Mouse (Mus musculus) forebrain, postnatal 0 days (tissue): ENCODE data around the gene Cep41. TPM values are rescaled to one million over a fixed set of nuclear protein-coding genes. Genes with fewer than 3 reads are reported as not detected.

ENCODE experiments used
- ATAC-seq: fragments of 200-750 bp; cut with Nextera tagmentation; 2 replicates; pipeline ENCODE4 v1.8.0; 2017; ENCODE audit warnings: mild to moderate bottlenecking, moderate library complexity
- DNase-seq: peaks from one replicate; pipeline ENCODE4 v3.0.0-alpha.2; 2015
- H3K27ac ChIP-seq: fragments of 300-500 bp; sonication (generic); 2 replicates; pipeline ENCODE4 v1.5.1; 2014; ENCODE audit warnings: low read depth, mild to moderate bottlenecking, antibody characterized with exemption, low read length, moderate library complexity, mixed read lengths
- H3K27me3 ChIP-seq: fragments of 300-500 bp; sonication (generic); 2 replicates; pipeline ENCODE4 v1.6.1; 2014; ENCODE audit warnings: mild to moderate bottlenecking, low read length, mixed read lengths; ENCODE audit not compliant: insufficient read depth
- H3K36me3 ChIP-seq: fragments of 300-500 bp; sonication (generic); 2 replicates; pipeline ENCODE4 v1.6.1; 2014; ENCODE audit warnings: mild to moderate bottlenecking, moderate library complexity; ENCODE audit not compliant: insufficient read depth
- H3K4me1 ChIP-seq: fragments of 300-500 bp; sonication (generic); 2 replicates; pipeline ENCODE4 v1.6.1; 2014; ENCODE audit warnings: antibody characterized with exemption; ENCODE audit not compliant: insufficient read depth
- H3K4me2 ChIP-seq: fragments of 300-500 bp; sonication (generic); 2 replicates; pipeline ENCODE4 v1.6.1; 2014; ENCODE audit warnings: low read depth, mild to moderate bottlenecking, moderate library complexity
- H3K4me3 ChIP-seq: fragments of 300-500 bp; sonication (generic); 2 replicates; pipeline ENCODE4 v1.5.1; 2014; ENCODE audit warnings: low read depth, low read length, mixed read lengths
- H3K9ac ChIP-seq: fragments of 300-500 bp; sonication (generic); 2 replicates; pipeline ENCODE4 v1.6.1; 2014; ENCODE audit warnings: mild to moderate bottlenecking
- H3K9me3 ChIP-seq: fragments of 300-500 bp; sonication (generic); 2 replicates; pipeline ENCODE4 v1.6.1; 2016; ENCODE audit warnings: low read length
- CTCF ChIP-seq: sonication (generic); IDR thresholded peaks from 2 replicates; pipeline ENCODE4 v1.5.1; 2016; ENCODE audit warnings: antibody characterized with exemption, control low read depth, low read depth
- WGBS: fragments of 180-500 bp; shearing (Covaris S2); extraction: QIAGEN DNeasy Blood & Tissue Kit; methylation state at CpG from one replicate; pipeline ENCODE4 v1.1.7; 2014; 5-methylcytosine and 5-hydroxymethylcytosine counted together
- polyA plus RNA-seq: library from polyadenylated mRNA; unstranded; fragments of >200 nt; fragmentation: Nextera tagmentation; extraction: Ambion mirVana; gene quantifications from 2 replicates; pipeline ENCODE4 v1.2.1, GENCODE M21; 2015
- total RNA-seq: library from RNA; depleted of rRNA; stranded (reverse); fragments of >200 nt; gene quantifications from 2 replicates; pipeline ENCODE4 v1.2.3, GENCODE M21; 2014

Cep41 gene
- total and polyA plus RNA-seq, 2 experiments from 2014 or later, result 10.6 to 14.1 TPM

- no peak within 1 kb of the TSS for H3K9ac ChIP-seq
- H3K4me1 ChIP-seq, result no peaks in the 10 kb centered on the region
- H3K36me3 ChIP-seq, result no peaks in the 10 kb centered on the region
- no peaks in the 10 kb centered on the region for H3K9me3 ChIP-seq
- no peak for TF ChIP-seq CTCF
- peak within 1 kb of the TSS; percentile 1; the same call in 1 of the 2 replicates for H3K27ac ChIP-seq
- no peak for DNase-seq
- no peak within 1 kb of the TSS for H3K4me3 ChIP-seq
- H3K27me3 ChIP-seq, result no peaks in the 10 kb centered on the region
- no peak within 1 kb of the TSS for H3K4me2 ChIP-seq
- 72% methylated on average over 7 of the region's 7 CpGs for WGBS
- ATAC-seq, result no peak
These were observed 29.8 kb upstream of the Cep41 start, which contains the start of gene Mest for GRCm38 (mm10) chr6:30723331-30723730. Gene Mest (plus strand): TSS chr6:30723547.

- H3K36me3 ChIP-seq, result no peaks in the 10 kb centered on the region
- no peaks in the 10 kb centered on the region for H3K27me3 ChIP-seq
- H3K9me3 ChIP-seq, result no peaks in the 10 kb centered on the region
- H3K27ac ChIP-seq, result peak overlapping the region; percentile 1; the same call in 1 of the 2 replicates
- H3K4me2 ChIP-seq, result no peak overlapping the region
- DNase-seq, result peak; percentile 52
- no peaks in the 10 kb centered on the region for H3K4me1 ChIP-seq
- WGBS, result 41% methylated on average over 4 of the region's 4 CpGs
- ATAC-seq, result peak; percentile 93
- no peak for TF ChIP-seq CTCF
- no peak overlapping the region for H3K9ac ChIP-seq
- H3K4me3 ChIP-seq, result no peak overlapping the region
These were observed 29.0 kb upstream of the Cep41 start for GRCm38 (mm10) chr6:30722385-30723164.

- H3K4me3 ChIP-seq, result no peak overlapping the region
- WGBS, result 36% methylated on average over 7 of the region's 7 CpGs
- no peaks in the 10 kb centered on the region for H3K36me3 ChIP-seq
- peak; percentile 73; the same call in 1 of the 2 replicates for ATAC-seq
- no peaks in the 10 kb centered on the region for H3K9me3 ChIP-seq
- no peak overlapping the region for H3K4me2 ChIP-seq
- no peak overlapping the region for H3K27ac ChIP-seq
- no peak for DNase-seq
- no peak for TF ChIP-seq CTCF
- no peak overlapping the region for H3K9ac ChIP-seq
- H3K4me1 ChIP-seq, result peaks cover 6% of the 10 kb centered on the region
- H3K27me3 ChIP-seq, result no peaks in the 10 kb centered on the region
These were observed 23.2 kb upstream of the Cep41 start for GRCm38 (mm10) chr6:30716796-30717195.

GRCm38 (mm10) chr6:30714891-30715471 lies 21.4 kb upstream of the Cep41 start:
- Histone ChIP-seq H3K27ac (no peak overlapping the region), H3K27me3 (no peaks in the 10 kb centered on the region), H3K4me2 (no peak overlapping the region), H3K9me3 (no peaks in the 10 kb centered on the region), H3K4me3 (no peak overlapping the region), H3K36me3 (no peaks in the 10 kb centered on the region), H3K9ac (no peak overlapping the region), H3K4me1 (peaks cover 6% of the 10 kb centered on the region)
- no peak for TF ChIP-seq CTCF
- WGBS, result 61% methylated on average over 5 of the region's 5 CpGs
- no peak for ATAC-seq
- no peak for DNase-seq

- Histone ChIP-seq H3K4me3 (no peak overlapping the region), H3K9me3 (no peaks in the 10 kb centered on the region), H3K4me1 (peaks cover 6% of the 10 kb centered on the region), H3K36me3 (no peaks in the 10 kb centered on the region), H3K27ac (no peak overlapping the region), H3K27me3 (no peaks in the 10 kb centered on the region), H3K4me2 (no peak overlapping the region), H3K9ac (no peak overlapping the region)
- 91% methylated on average over 11 of the region's 11 CpGs for WGBS
- DNase-seq (no peak), ATAC-seq (no peak)
- no peak for TF ChIP-seq CTCF
These were observed 20.3 kb upstream of the Cep41 start for GRCm38 (mm10) chr6:30713896-30714295.

- Histone ChIP-seq H3K9ac (no peak overlapping the region), H3K4me1 (peaks cover 6% of the 10 kb centered on the region), H3K27ac (no peak overlapping the region), H3K4me2 (no peak overlapping the region), H3K27me3 (no peaks in the 10 kb centered on the region), H3K4me3 (no peak overlapping the region), H3K9me3 (no peaks in the 10 kb centered on the region), H3K36me3 (no peaks in the 10 kb centered on the region)
- ATAC-seq, result no peak
- TF ChIP-seq CTCF, result no peak
- no peak for DNase-seq
- WGBS, result 92% methylated on average over 6 of the region's 6 CpGs
These were observed 19.9 kb upstream of the Cep41 start for GRCm38 (mm10) chr6:30713455-30713854.

GRCm38 (mm10) chr6:30712484-30712883 lies 18.9 kb upstream of the Cep41 start:
- no peak overlapping the region for H3K4me2 ChIP-seq
- peaks cover 6% of the 10 kb centered on the region for H3K4me1 ChIP-seq
- no peaks in the 10 kb centered on the region for H3K9me3 ChIP-seq
- no peak for TF ChIP-seq CTCF
- no peak overlapping the region for H3K9ac ChIP-seq
- WGBS, result 66% methylated on average over 7 of the region's 7 CpGs
- H3K4me3 ChIP-seq, result no peak overlapping the region
- no peaks in the 10 kb centered on the region for H3K27me3 ChIP-seq
- no peak overlapping the region for H3K27ac ChIP-seq
- H3K36me3 ChIP-seq, result no peaks in the 10 kb centered on the region
- DNase-seq (no peak), ATAC-seq (no peak)
